In genomic region chr11:19829564-19830279, GRCm38 (mm10) we compare ENCODE assay signal across 10 mouse cellular contexts.
DNase-seq lines count a peak whose midpoint lies in the region; ATAC-seq lines count a peak whose summit lies in the region.
"Had no signal": no experiment of that assay in that cellular context is flagged by ENCODE, and none has a peak within 500 bp of the region (broad histone marks: within the 10 kb centered on the region; RNA-seq: fewer than 3 reads in every experiment).

No protein-coding gene starts in this region.

- H3K27me3 ChIP-seq in lung, embryonic 15.5 days, result no peaks in the 10 kb centered on the region
- no peaks in the 10 kb centered on the region for H3K27me3 ChIP-seq in limb, embryonic 15.5 days
- H3K27me3 ChIP-seq: kidney, embryonic 15.5 days had no signal

- no peak overlapping the region for H3K4me2 ChIP-seq in lung, embryonic 15.5 days
- H3K4me2 ChIP-seq in limb, embryonic 15.5 days, result no peak overlapping the region
- H3K4me2 ChIP-seq: kidney, embryonic 15.5 days had no signal

- no peak overlapping the region for H3K9ac ChIP-seq in lung, embryonic 15.5 days
- H3K9ac ChIP-seq in limb, embryonic 15.5 days, result no peak overlapping the region
- H3K9ac ChIP-seq: kidney, embryonic 15.5 days had no signal

- 34% methylated on average over 9 of the region's 9 CpGs for WGBS in lung, embryonic 15.5 days
- WGBS in limb, embryonic 15.5 days, result 24% methylated on average over 9 of the region's 9 CpGs

- H3K4me3 ChIP-seq in lung, embryonic 15.5 days, result no peak overlapping the region
- no peak overlapping the region for H3K4me3 ChIP-seq in limb, embryonic 15.5 days
- H3K4me3 ChIP-seq: erythroblast, embryonic 14.5 days; kidney, embryonic 15.5 days had no signal

- peaks cover 20% of the 10 kb centered on the region for H3K4me1 ChIP-seq in lung, embryonic 15.5 days
- H3K4me1 ChIP-seq in limb, embryonic 15.5 days, result peaks cover 18% of the 10 kb centered on the region

- 0 out of 2 replicates have a peak overlapping the region, but pooled peaks have one; percentile 42 for H3K27ac ChIP-seq in lung, embryonic 15.5 days
- peak overlapping the region; percentile 19; the same call in 1 of the 2 replicates for H3K27ac ChIP-seq in limb, embryonic 15.5 days
- H3K27ac ChIP-seq: kidney, embryonic 15.5 days had no signal

- no peaks in the 10 kb centered on the region for H3K9me3 ChIP-seq in lung, embryonic 15.5 days
- no peaks in the 10 kb centered on the region for H3K9me3 ChIP-seq in limb, embryonic 15.5 days
- H3K9me3 ChIP-seq: kidney, embryonic 15.5 days had no signal

- no peak for ATAC-seq in lung, embryonic 15.5 days (ENCODE audit: borderline replicate concordance, extremely low read depth, low FRiP score, low TSS enrichment)
- peak; percentile 52 for ATAC-seq in CD4-positive, CD25-positive, alpha-beta regulatory T cell, adult 4 months
- ATAC-seq in limb, embryonic 15.5 days (ENCODE audit: insufficient number of reproducible peaks, low FRiP score, low TSS enrichment, low read depth), result no peak

- no peak for DNase-seq in lung, postnatal 25 days (ENCODE audit: low spot score)
- peak; percentile 43 for DNase-seq in Muller cell, postnatal 12 days (ENCODE audit: inconsistent ontology term)
- no peak for DNase-seq in adrenal gland, postnatal 36 days
- DNase-seq in spleen, adult 18-20 months, result no peak
- no peak for DNase-seq in lung, postnatal 4 days

- H3K36me3 ChIP-seq in lung, embryonic 15.5 days, result no peaks in the 10 kb centered on the region
- H3K36me3 ChIP-seq in limb, embryonic 15.5 days, result no peaks in the 10 kb centered on the region
- H3K36me3 ChIP-seq: kidney, embryonic 15.5 days had no signal
